Mouse (Mus musculus) left cerebral cortex, postnatal 14 days (tissue): ENCODE results near the gene Il34. TPM values are rescaled to one million over a fixed set of nuclear protein-coding genes. Genes with fewer than 3 reads are reported as not detected.

ENCODE experiments used
- DNase-seq, 2 experiments: peaks; one replicate each; pipeline ENCODE4 v3.0.0; 2021 to 2022; ENCODE audit warnings: low spot score in 2 of 2, mixed read lengths in 1 of 2
- intact Hi-C: fragments of 180-260 bp; cut with DNase I; formaldehyde crosslinking; loops from one replicate; pipeline ENCODE4 v1.15.1; 2025
- total RNA-seq, 2 experiments: library from RNA; stranded (reverse); gene quantifications; 2 replicates each; pipeline ENCODE4 v1.2.3; 2021

Gene Il34
- total RNA-seq, 2 experiments from 2014 or later, result 98.4 to 107 TPM

DNA sequence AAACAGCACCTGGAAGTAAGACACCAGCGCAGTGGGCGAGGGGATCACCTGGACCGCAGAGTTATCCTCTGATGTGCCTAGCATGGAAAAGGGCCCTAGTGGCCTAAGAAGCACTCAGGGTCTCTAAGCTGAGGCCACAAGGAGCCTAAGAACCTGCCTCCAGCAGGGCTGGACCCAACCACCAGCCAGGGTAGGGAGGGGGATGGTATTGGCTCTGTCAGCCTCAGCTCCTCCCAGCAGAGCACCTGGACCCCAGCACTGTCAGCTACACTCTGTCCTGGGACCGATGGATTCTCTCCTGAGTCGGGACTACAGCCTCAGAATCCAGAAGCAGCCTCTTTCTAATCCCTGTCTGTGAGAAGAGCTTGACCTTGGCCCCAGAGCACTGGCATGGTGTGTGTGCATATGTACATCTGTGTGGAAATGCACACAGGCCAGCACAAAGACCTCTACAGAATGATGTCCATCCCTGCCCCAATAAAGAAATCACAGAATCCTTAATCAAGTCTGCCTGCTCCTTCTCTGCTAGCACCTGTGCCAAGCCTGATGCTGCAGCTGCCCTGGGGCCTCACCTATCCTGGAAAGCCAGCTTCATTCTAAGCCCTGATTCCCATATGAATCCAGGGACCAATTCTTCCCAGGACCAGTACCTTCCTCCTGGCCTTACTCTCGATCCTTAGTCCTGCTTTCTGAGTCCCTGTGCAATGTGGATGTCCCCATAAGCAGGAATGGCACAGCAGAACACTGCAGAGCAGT is 85.6 kb downstream of the Il34 start:
- no peak for DNase-seq
- intact Hi-C loops, result no loop called here

DNA sequence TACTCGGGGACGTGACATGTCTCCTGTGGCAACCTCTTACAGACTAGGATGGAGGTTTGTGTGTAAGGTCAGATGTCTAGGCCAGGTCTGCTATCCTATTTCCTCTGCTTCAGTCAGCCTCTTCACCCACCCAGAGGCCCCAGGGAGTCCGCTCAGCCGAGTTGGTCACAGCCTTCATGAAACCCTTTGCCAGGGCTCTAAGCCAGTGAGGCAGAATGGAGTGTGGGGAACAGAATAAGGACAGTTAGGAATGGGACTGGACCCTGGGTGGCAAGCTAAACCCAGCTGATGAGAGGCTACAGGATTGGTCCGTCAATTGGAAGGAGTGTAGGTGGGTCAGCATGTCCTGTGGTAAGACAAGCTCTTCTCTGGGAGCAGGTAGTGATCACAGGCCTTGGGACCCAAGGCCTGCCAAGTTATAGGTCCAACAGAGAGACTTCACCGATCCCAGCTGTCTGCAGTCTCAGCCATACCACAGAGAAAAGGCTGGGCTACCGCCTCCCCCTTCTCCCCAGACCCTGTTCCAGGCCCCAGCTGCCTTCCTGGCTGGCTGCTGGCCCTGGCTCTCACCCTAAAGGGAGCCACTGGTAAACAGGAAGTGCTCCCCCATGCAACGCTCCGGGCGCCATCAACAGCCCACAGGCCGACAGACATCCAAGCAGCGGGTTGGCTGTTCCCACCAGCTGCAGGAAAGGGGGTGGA is 86.6 kb downstream of the Il34 start:
- DNase-seq, result peak; percentile 47 to 51
- intact Hi-C loops, result no loop called here

- intact Hi-C loops, result no loop called here
- DNase-seq, result no peak
Observed at GRCm38 (mm10) chr8:110718209-110718968, 87.3 kb downstream of the Il34 start.

DNA sequence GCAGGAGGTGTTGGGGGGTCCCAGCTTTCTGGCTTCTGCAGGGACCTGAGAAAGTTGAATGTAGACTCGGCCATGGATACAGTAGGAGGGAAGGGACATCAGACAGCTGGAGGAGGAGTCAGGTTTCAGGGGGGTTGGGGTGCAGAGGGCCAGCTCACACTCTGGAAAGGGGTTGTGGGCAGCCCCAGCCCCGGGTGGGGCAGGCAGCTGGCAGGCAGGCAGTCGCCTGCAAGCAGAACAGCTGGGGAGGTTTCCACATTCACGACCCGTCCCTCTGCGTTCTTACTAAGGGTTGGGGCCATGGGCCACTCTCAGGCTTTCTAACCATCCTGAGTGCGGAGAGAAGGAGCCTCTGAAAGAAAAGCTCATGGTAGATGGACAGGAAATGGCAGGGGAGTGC is 88.6 kb downstream of the Il34 start:
- no peak for DNase-seq
- intact Hi-C loops, result no loop called here

GRCm38 (mm10) chr8:110716075-110716474 is 89.6 kb downstream of the Il34 start:
- DNase-seq, result peak; percentile 76 to 92
- intact Hi-C loops, result no loop called here

- DNase-seq, result peak in 1 of 2 experiments; percentile 58
- intact Hi-C loops, result no loop called here
Observed at GRCm38 (mm10) chr8:110714827-110715519, 90.8 kb downstream of the Il34 start.

DNA sequence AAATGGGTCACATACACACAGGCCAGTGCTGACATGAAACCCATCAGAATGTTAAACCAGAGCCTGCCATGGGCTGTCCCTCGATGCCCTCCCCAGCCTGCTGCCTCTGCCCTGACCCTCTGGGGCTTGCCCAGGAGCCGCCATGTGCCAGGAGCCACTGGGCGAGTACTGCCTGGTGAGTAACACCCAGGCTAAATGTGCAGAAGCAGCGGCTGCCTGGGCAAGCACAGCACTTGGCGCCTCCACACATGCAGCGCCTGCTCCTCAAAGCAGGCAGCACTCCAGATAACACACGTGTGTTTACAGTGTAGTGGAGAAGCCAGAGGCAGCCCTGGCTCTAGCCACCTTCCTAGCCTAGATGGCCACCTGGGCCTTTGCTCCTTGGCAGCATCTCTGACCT is 92.7 kb downstream of the Il34 start:
- intact Hi-C loops, result no loop called here
- peak; percentile 41 to 65 for DNase-seq

GRCm38 (mm10) chr8:110711271-110711934 is 94.3 kb downstream of the Il34 start:
- intact Hi-C loops, result no loop called here
- no peak for DNase-seq

DNA sequence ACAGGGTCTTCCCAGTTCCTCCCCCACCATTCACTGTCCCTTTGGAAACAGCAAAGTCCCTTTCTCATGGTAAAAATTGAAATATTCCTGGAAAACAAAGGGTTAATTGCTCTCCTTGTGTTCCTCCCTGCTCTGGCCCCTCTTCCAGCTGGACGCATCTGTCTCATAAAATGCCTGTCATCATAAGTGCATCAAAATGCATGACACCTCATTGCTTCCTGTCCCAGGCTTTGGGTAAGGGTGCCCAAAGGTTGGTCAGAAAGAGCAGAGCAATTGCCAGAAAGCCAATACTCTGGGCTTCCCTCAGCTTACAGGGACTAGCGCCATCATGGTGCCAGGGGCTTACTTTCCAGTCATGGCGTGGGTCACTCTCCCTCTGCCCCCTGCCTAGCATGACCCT is 95.1 kb downstream of the Il34 start:
- intact Hi-C loops, result no loop called here
- no peak for DNase-seq

DNA sequence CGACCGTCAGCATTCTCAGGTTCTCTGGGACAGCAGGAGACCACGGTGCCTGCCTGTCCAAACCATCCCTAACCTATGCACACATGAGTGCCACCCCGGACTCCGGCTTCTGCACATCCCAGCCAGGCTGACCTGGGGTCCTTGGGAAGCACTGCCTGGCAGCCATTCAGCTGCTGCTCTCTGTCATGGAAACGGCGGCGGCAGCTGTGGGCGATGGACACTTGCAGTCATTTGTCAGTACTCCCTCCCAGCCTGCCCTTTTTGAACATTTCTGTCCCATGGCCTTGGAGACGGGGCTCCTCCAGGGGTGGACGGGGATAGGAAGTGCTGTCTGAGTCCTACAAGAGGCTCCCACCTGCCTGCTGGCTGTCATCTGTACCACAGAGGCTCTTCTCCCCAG is 97.3 kb downstream of the Il34 start:
- intact Hi-C loops, result no loop called here
- no peak for DNase-seq

- intact Hi-C loops, result no loop called here
- DNase-seq, result no peak
Observed at GRCm38 (mm10) chr8:110706288-110706870, 99.3 kb downstream of the Il34 start.

GRCm38 (mm10) chr8:110705391-110706287 is 100.1 kb downstream of the Il34 start:
- intact Hi-C loops, result no loop called here

DNA sequence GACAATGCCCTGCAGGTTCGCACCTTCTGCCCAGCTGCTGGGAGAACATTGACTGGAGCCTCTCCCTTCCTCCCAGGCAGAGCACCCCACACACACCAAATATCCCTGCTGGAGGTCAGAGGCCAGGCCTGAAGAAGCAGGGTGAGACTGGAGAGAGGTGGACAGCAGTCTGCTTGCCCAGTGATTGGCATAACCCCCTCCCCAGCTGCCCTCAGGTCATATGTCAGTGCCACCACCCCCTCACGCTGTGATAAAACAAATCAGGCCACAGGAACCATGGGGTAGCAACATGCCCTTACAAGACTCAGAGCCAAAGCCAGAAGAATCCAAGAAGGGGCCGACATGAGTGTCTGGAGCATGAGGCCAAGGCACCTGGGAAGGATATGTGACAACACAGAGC is 101.6 kb downstream of the Il34 start:
- no peak for DNase-seq
- intact Hi-C loops, result no loop called here

More at GRCm38 (mm10) chr8:110705391-110706287, 100.1 kb downstream of the Il34 start:
- peak in 1 of 2 experiments; percentile 57 for DNase-seq

GRCm38 (mm10) chr8:110703460-110704061 is 102.2 kb downstream of the Il34 start:
- intact Hi-C loops, result no loop called here
- no peak for DNase-seq

DNA sequence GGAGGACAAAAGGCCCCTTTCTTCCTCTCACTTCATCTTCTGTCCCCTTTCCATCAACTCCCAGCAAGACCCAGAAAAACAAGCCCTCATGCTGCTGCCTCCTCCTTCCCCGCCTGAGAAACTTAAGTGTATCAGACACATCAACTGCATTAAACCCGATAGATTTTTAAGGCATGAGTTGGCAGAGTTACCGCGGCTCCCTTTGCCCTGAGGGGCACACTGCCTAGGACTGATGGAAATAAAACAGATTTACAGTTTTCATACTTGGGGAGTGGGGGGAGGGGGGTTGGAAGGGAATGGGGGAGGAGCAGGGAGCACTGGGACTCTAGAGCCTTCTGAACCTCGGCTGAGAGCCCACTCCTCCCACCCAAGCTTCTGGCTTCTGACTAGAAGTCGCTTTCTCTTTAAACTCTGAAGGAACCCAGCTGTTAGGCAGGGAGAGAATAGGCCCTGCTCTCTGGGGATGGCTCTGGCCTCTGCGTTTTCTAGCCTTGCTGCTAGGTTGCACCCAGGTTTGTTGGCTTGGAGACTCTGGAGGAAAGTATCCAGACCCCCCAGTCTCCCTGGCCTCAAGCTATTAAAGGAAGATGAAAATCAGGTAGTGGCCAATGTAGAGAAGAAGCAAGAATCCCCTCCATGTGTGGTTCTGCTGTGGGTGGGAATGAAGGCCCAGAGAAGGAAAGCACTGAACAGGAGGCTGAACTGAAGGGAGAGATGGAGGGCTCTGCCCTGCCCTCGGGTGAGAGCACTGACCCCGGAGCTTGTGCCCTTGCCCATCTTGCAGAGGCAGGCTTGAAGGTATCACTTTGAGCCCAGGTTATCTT is 102.9 kb downstream of the Il34 start:
- no peak for DNase-seq
- intact Hi-C loops, result no loop called here

GRCm38 (mm10) chr8:110700561-110700960 is 105.2 kb downstream of the Il34 start:
- DNase-seq, result no peak
- intact Hi-C loops, result no loop called here

- intact Hi-C loops, result no loop called here
- no peak for DNase-seq
Observed at GRCm38 (mm10) chr8:110699501-110699900, 106.2 kb downstream of the Il34 start.
